Mouse (Mus musculus): ENCODE measurements around the gene Ccdc187.

DNA sequence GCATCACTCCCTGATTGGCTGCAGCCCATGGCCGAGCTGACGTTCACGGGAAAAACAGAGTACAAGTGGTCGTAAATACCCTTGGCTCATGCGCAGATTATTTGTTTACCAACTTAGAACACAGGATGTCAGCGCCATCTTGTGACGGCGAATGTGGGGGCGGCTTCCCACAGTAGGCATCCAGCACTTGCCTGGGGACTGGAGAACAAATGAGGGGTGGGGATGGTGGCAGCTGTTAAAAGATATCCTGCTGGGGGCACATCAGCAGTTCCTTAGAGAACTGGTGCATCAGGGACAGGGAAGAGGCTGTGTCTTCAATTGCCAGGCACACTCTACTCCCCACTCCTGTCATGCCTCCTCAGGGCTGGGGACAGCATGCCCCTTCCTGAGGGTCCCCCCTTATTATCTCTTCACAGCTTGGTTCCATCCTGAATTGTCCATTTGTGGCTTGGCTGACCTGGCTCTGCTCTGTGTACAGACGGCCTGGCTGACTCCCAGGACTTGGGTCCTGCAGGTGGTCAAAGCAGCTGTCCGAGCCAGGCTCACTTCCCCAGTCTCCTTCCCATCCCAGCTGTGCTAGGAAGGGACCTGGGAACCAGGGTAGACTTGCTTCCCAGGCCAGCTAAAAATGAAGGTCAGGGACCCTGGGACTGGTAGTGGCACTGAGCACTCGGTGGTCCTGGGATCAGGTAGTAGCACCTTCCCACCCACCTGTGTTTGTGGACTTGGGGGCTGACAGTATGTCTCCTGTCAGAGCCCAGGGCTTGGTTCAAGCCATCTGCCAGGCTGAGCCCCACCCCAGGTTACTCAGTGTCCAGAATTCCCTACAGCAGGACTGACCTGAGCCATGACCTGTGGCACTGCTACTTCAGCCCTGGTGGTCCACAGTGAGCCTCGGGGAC is 44.2 kb upstream of the Ccdc187 start:
- no peak for TF ChIP-seq POLR2A (IDR thresholded peaks at IDR 0.05; ENCODE audit: low read depth, low read length)
- TF ChIP-seq CTCF (IDR thresholded peaks at IDR 0.05; ENCODE audit: extremely low read depth, insufficient read length, insufficient replicate concordance, low read depth, low read length) = no peak

Measured in small intestine, adult 2 months (tissue).